Mouse (Mus musculus) myocyte (in vitro differentiated cells): Measurements from ENCODE around the gene Prx. TPM values are rescaled to one million over a fixed set of nuclear protein-coding genes. Genes with fewer than 3 reads are reported as not detected.

Experiments
- H3K27me3 ChIP-seq: one replicate; pipeline ENCODE4 v1.6.1; 2011; ENCODE audit not compliant: control insufficient read depth, insufficient read depth, insufficient read length
- H3K36me3 ChIP-seq: one replicate; pipeline ENCODE4 v1.6.1; 2011; ENCODE audit not compliant: control insufficient read depth, insufficient read depth
- H3K4me2 ChIP-seq: one replicate; pipeline ENCODE4 v1.6.1; 2011; ENCODE audit warnings: low read depth, control low read depth
- H3K4me3 ChIP-seq: one replicate; pipeline ENCODE4 v1.5.1; 2011; ENCODE audit warnings: mild to moderate bottlenecking, control low read depth, moderate library complexity
- H3K79me2 ChIP-seq: one replicate; pipeline ENCODE4 v1.6.1; 2011; ENCODE audit not compliant: control insufficient read depth, insufficient read depth
- H3ac ChIP-seq: one replicate; pipeline ENCODE4 v1.6.1; 2011; ENCODE audit not compliant: control insufficient read depth, insufficient read length
- CEBPB ChIP-seq: IDR thresholded peaks from 2 replicates; pipeline ENCODE4 v1.6.1; 2011; ENCODE audit warnings: mild to moderate bottlenecking, moderate library complexity; ENCODE audit not compliant: poor library complexity, insufficient read depth, severe bottlenecking
- E2F4 ChIP-seq: IDR thresholded peaks from one replicate; pipeline ENCODE4 v1.6.1; 2011; ENCODE audit warnings: mild to moderate bottlenecking, control low read depth, moderate library complexity; ENCODE audit not compliant: insufficient read depth
- MAX ChIP-seq: IDR thresholded peaks from one replicate; pipeline ENCODE4 v1.6.1; 2011; ENCODE audit warnings: low read depth, mild to moderate bottlenecking, control low read depth
- MYOD1 ChIP-seq, 3 experiments: IDR thresholded peaks; one replicate each; pipeline ENCODE4 v1.6.1; 2011; ENCODE audit warnings: control low read depth in 2 of 3, low read depth in 2 of 3, mild to moderate bottlenecking in 2 of 3, moderate library complexity in 1 of 3; ENCODE audit not compliant: insufficient read length in 2 of 3, control insufficient read depth in 1 of 3
- MYOG ChIP-seq, 3 experiments: IDR thresholded peaks; one replicate each; pipeline ENCODE4 v1.6.1; 2011; ENCODE audit warnings: control low read depth in 2 of 3, low read depth in 2 of 3, mild to moderate bottlenecking in 2 of 3; ENCODE audit not compliant: insufficient read length in 2 of 3, control insufficient read depth in 1 of 3, insufficient read depth in 1 of 3
- POLR2A ChIP-seq: IDR thresholded peaks from one replicate; pipeline ENCODE4 v1.6.1; 2011; ENCODE audit warnings: low read depth, mild to moderate bottlenecking, control low read depth, moderate library complexity; ENCODE audit not compliant: insufficient read length
- POLR2AphosphoS2 ChIP-seq: IDR thresholded peaks from one replicate; pipeline ENCODE4 v1.6.1; 2011; ENCODE audit warnings: low read depth, control low read depth; ENCODE audit not compliant: insufficient read length
- REST ChIP-seq: IDR thresholded peaks from one replicate; pipeline ENCODE4 v1.6.1; 2011; ENCODE audit warnings: mild to moderate bottlenecking, control low read depth, moderate library complexity; ENCODE audit not compliant: insufficient read depth, insufficient read length
- SRF ChIP-seq: IDR thresholded peaks from one replicate; pipeline ENCODE4 v1.6.1; 2011; ENCODE audit warnings: low read depth; ENCODE audit not compliant: control insufficient read depth, insufficient read length
- TCF12 ChIP-seq: IDR thresholded peaks from one replicate; pipeline ENCODE4 v1.6.1; 2011; ENCODE audit warnings: mild to moderate bottlenecking, control low read depth; ENCODE audit not compliant: poor library complexity, insufficient read depth, severe bottlenecking
- TCF3 ChIP-seq: IDR thresholded peaks from one replicate; pipeline ENCODE4 v1.6.1; 2011; ENCODE audit warnings: low read depth, control low read depth; ENCODE audit not compliant: insufficient read length
- USF1 ChIP-seq: IDR thresholded peaks from one replicate; pipeline ENCODE4 v1.6.1; 2011; ENCODE audit warnings: low read depth, mild to moderate bottlenecking, control low read depth, moderate library complexity
- polyA plus RNA-seq: library from polyadenylated mRNA; unstranded; fragments of >200 nt; fragmentation: generic; extraction: Trizol; gene quantifications from one replicate; pipeline ENCODE4 v1.2.1, GENCODE M21; 2012; ENCODE audit warnings: missing spikeins

Prx gene
- polyA plus RNA-seq, 1 experiment, result 4.2 TPM

GRCm38 (mm10) chr7:27473156-27473834, 25.8 kb upstream of the Prx start, which contains the start of gene Sertad3:
Gene Sertad3, plus strand, starts transcription at chr7:27473768.
- H3K27me3 ChIP-seq, result no peaks in the 10 kb centered on the region
- H3K4me3 ChIP-seq, result peak within 1 kb of the TSS; percentile 99
- peak within 1 kb of the TSS; percentile 86 for H3K4me2 ChIP-seq
- peak within 1 kb of the TSS; percentile 69 for H3ac ChIP-seq
- peaks cover 9% of the 10 kb centered on the region for H3K36me3 ChIP-seq
- peaks cover 25% of the 10 kb centered on the region for H3K79me2 ChIP-seq
- peak; percentile 40 for TF ChIP-seq POLR2AphosphoS2
- TF ChIP-seq POLR2A, result peak; percentile 46
- no peak for TF ChIP-seq USF1
- TF ChIP-seq MYOD1 (IDR thresholded peaks at IDR 0.05; ENCODE audit: control insufficient read depth in 1 of 3, insufficient read length in 2 of 3, low read depth in 2 of 3), result peak in 1 of 3 experiments; percentile 23
- no peak for TF ChIP-seq CEBPB
- peak in 1 of 3 experiments; percentile 15 for TF ChIP-seq MYOG (IDR thresholded peaks at IDR 0.05; ENCODE audit: control insufficient read depth in 1 of 3, insufficient read depth in 1 of 3, insufficient read length in 2 of 3, low read depth in 2 of 3)

- H3K4me2 ChIP-seq, result peak overlapping the region; percentile 78
- H3K36me3 ChIP-seq, result peaks cover 9% of the 10 kb centered on the region
- H3K79me2 ChIP-seq, result peaks cover 26% of the 10 kb centered on the region
- peak; percentile 86 for TF ChIP-seq POLR2A
- no peak for TF ChIP-seq USF1
- TF ChIP-seq E2F4, result no peak
- peak; percentile 75 for TF ChIP-seq POLR2AphosphoS2
- peak overlapping the region; percentile 99 for H3K4me3 ChIP-seq
- H3K27me3 ChIP-seq, result no peaks in the 10 kb centered on the region
- peak overlapping the region; percentile 69 for H3ac ChIP-seq
Measured at GRCm38 (mm10) chr7:27473835-27474489, 25.2 kb upstream of the Prx start.

- no peak overlapping the region for H3ac ChIP-seq
- H3K36me3 ChIP-seq, result peaks cover 9% of the 10 kb centered on the region
- H3K27me3 ChIP-seq, result no peaks in the 10 kb centered on the region
- H3K4me2 ChIP-seq, result peak overlapping the region; percentile 79
- H3K4me3 ChIP-seq, result peak overlapping the region; percentile 99
- TF ChIP-seq CEBPB (no peak), E2F4 (no peak), MYOD1 (IDR thresholded peaks at IDR 0.05; ENCODE audit: control insufficient read depth in 1 of 3, insufficient read length in 2 of 3, low read depth in 2 of 3) (peak in 1 of 3 experiments; percentile 61), SRF (peak; percentile 9), TCF3 (no peak), USF1 (no peak), POLR2A (peak; percentile 39), MYOG (IDR thresholded peaks at IDR 0.05; ENCODE audit: control insufficient read depth in 1 of 3, insufficient read depth in 1 of 3, insufficient read length in 2 of 3, low read depth in 2 of 3) (peak in 2 of 3 experiments; percentile 21 to 72), POLR2AphosphoS2 (peak; percentile 76), TCF12 (no peak), REST (no peak), MAX (no peak)
- peaks cover 26% of the 10 kb centered on the region for H3K79me2 ChIP-seq
Measured at GRCm38 (mm10) chr7:27474490-27474954, 24.6 kb upstream of the Prx start.

GRCm38 (mm10) chr7:27475596-27475995, 23.5 kb upstream of the Prx start:
- peak overlapping the region; percentile 99 for H3K4me3 ChIP-seq
- H3K4me2 ChIP-seq, result peak overlapping the region; percentile 79

GRCm38 (mm10) chr7:27476098-27476635, 23.0 kb upstream of the Prx start:
- no peak overlapping the region for H3K4me3 ChIP-seq
- no peaks in the 10 kb centered on the region for H3K27me3 ChIP-seq
- peaks cover 26% of the 10 kb centered on the region for H3K79me2 ChIP-seq
- H3K36me3 ChIP-seq, result peaks cover 9% of the 10 kb centered on the region
- no peak overlapping the region for H3ac ChIP-seq
- H3K4me2 ChIP-seq, result no peak overlapping the region
- TF ChIP-seq REST (no peak), POLR2A (no peak), USF1 (no peak), TCF12 (no peak), CEBPB (no peak), TCF3 (no peak), SRF (no peak), MYOD1 (IDR thresholded peaks at IDR 0.05; ENCODE audit: control insufficient read depth in 1 of 3, insufficient read length in 2 of 3, low read depth in 2 of 3) (no peak), MAX (no peak), MYOG (IDR thresholded peaks at IDR 0.05; ENCODE audit: control insufficient read depth in 1 of 3, insufficient read depth in 1 of 3, insufficient read length in 2 of 3, low read depth in 2 of 3) (no peak), E2F4 (no peak), POLR2AphosphoS2 (no peak)

More at GRCm38 (mm10) chr7:27475596-27475995, 23.5 kb upstream of the Prx start:
- H3K36me3 ChIP-seq, result peaks cover 9% of the 10 kb centered on the region
- peaks cover 26% of the 10 kb centered on the region for H3K79me2 ChIP-seq
- H3K27me3 ChIP-seq, result no peaks in the 10 kb centered on the region
- TF ChIP-seq MYOD1 (IDR thresholded peaks at IDR 0.05; ENCODE audit: control insufficient read depth in 1 of 3, insufficient read length in 2 of 3, low read depth in 2 of 3) (no peak), E2F4 (no peak), REST (no peak), MYOG (IDR thresholded peaks at IDR 0.05; ENCODE audit: control insufficient read depth in 1 of 3, insufficient read depth in 1 of 3, insufficient read length in 2 of 3, low read depth in 2 of 3) (no peak), POLR2AphosphoS2 (no peak)
- no peak overlapping the region for H3ac ChIP-seq
